Mouse (Mus musculus) heart, adult 2 months (tissue): ENCODE results near the gene Slc2a2. TPM values are rescaled to one million over a fixed set of nuclear protein-coding genes. Genes with fewer than 3 reads are reported as not detected.

Experiments used
- DNase-seq, 2 experiments: peaks; one replicate each; pipeline ENCODE4 v3.0.0; 2021
- H3K27ac ChIP-seq: fragments of 200-600 bp; 2 replicates; pipeline ENCODE4 v1.8.1; 2022
- H3K27me3 ChIP-seq: fragments of 200-500 bp; 2 replicates; pipeline ENCODE4 v1.6.1; 2012; ENCODE audit warnings: mild to moderate bottlenecking, low read length, inconsistent platforms, mixed read lengths; ENCODE audit not compliant: control insufficient read depth, insufficient read depth
- H3K36me3 ChIP-seq: fragments of 200-500 bp; 2 replicates; pipeline ENCODE4 v1.6.1; 2012; ENCODE audit warnings: low read length, inconsistent platforms; ENCODE audit not compliant: control insufficient read depth, insufficient read depth
- H3K4me1 ChIP-seq: fragments of 200-500 bp; 2 replicates; pipeline ENCODE4 v1.6.1; 2011; ENCODE audit warnings: low read length; ENCODE audit not compliant: control insufficient read depth, insufficient read depth
- H3K4me3 ChIP-seq: fragments of 200-600 bp; 2 replicates; pipeline ENCODE4 v1.8.1; 2022
- H3K79me2 ChIP-seq: fragments of 200-500 bp; replicated peaks from 2 replicates; pipeline ENCODE4 v1.6.1; 2012; ENCODE audit warnings: mild to moderate bottlenecking, inconsistent platforms, low read length, moderate library complexity, mixed read lengths; ENCODE audit not compliant: control insufficient read depth, insufficient read depth
- H3K9ac ChIP-seq: fragments of 200-500 bp; 2 replicates; pipeline ENCODE4 v1.6.1; 2012; ENCODE audit warnings: low read depth, mild to moderate bottlenecking, control low read depth, inconsistent platforms, low read length, mixed read lengths
- CTCF ChIP-seq: fragments of 200-600 bp; IDR thresholded peaks from 2 replicates; pipeline ENCODE4 v1.8.1; 2022; ENCODE audit warnings: antibody characterized with exemption, mild to moderate bottlenecking, moderate library complexity
- EP300 ChIP-seq: fragments of 200-500 bp; IDR thresholded peaks from 2 replicates; pipeline ENCODE4 v1.6.1; 2011; ENCODE audit warnings: low read depth, low read length, control low read depth; ENCODE audit not compliant: insufficient read depth
- POLR2A ChIP-seq: fragments of 200-500 bp; IDR thresholded peaks from 2 replicates; pipeline ENCODE4 v1.6.1; 2011; ENCODE audit warnings: mild to moderate bottlenecking, low read depth, low read length, control low read depth; ENCODE audit not compliant: insufficient read depth
- WGBS: fragments of 180-500 bp; shearing (Covaris S2); methylation state at CpG from one replicate; pipeline ENCODE4 v1.1.7; 2018; 5-methylcytosine and 5-hydroxymethylcytosine counted together
- intact Hi-C: fragments of 180-260 bp; cut with DNase I; formaldehyde crosslinking; loops from one replicate; pipeline ENCODE4 v1.15.1; 2025
- polyA plus RNA-seq: library from polyadenylated mRNA; depleted of rRNA; stranded (reverse); fragments of >200 nt; gene quantifications from 2 replicates; pipeline ENCODE4 v1.2.3, GENCODE M21; 2012
- total RNA-seq, 2 experiments: library from RNA; stranded (reverse); gene quantifications; 2 replicates each; pipeline ENCODE4 v1.2.3; 2021

Gene Slc2a2
- total and polyA plus RNA-seq, 3 experiments, result 0.05 to 0.14 TPM; not detected in 1

DNA sequence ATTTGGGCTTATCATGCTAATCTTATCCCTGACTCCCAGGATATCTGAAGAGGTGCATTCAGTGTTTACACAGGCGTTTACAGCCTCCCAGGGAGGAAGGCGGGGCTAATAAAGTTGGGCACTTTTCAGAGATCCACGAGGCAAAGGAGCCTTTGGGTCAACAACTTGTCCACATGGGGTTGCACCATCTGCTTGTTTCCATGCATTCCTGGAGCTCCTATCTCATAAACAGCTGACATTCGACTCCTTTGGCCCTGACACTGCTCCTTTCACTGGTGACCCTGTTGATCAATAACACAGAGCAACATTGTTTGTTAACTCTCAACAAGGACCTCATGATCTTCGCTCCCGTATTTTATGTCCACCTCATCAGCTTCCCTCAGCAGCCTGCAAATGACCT is 15.8 kb upstream of the Slc2a2 start:
- 43% methylated on average over 6 of the region's 6 CpGs for WGBS
- H3K4me1 ChIP-seq, result no peaks in the 10 kb centered on the region
- no peaks in the 10 kb centered on the region for H3K79me2 ChIP-seq

DNA sequence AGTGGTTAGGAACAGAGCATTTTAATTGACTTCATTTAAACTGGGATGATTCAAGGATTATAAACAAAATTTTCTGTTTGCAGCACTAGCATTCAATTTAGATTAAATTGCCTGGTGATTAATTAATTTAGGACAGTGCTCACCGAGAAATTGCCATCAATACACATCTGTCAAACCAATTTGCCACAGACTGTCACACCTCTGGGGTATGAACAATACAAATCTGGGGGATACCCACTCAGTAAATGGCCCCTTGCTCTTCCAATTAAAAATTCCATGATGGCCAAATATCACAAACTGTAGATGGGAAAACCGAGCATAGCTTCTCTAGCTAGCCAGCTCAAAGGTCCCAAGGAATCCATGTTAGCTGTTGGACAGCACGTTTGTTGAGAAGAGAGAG is 15.3 kb upstream of the Slc2a2 start:
- H3K4me3 ChIP-seq, result no peak overlapping the region
- no peaks in the 10 kb centered on the region for H3K79me2 ChIP-seq
- 89% methylated on average over 3 of the region's 3 CpGs for WGBS
- no peaks in the 10 kb centered on the region for H3K4me1 ChIP-seq
- no peaks in the 10 kb centered on the region for H3K27me3 ChIP-seq
- no peak for DNase-seq
- H3K27ac ChIP-seq, result no peak overlapping the region
- TF ChIP-seq CTCF (no peak), POLR2A (no peak), EP300 (no peak)
- intact Hi-C loops, result no loop called here
- H3K9ac ChIP-seq, result no peak overlapping the region
- no peaks in the 10 kb centered on the region for H3K36me3 ChIP-seq

More for the DNA sequence above, 15.8 kb upstream of the Slc2a2 start:
- TF ChIP-seq EP300, result no peak
- no peak for TF ChIP-seq POLR2A
- TF ChIP-seq CTCF, result no peak
- intact Hi-C loops, result no loop called here
- no peak for DNase-seq
- H3K4me3 ChIP-seq, result no peak overlapping the region
- H3K27ac ChIP-seq, result no peak overlapping the region
- H3K36me3 ChIP-seq, result no peaks in the 10 kb centered on the region
- H3K27me3 ChIP-seq, result no peaks in the 10 kb centered on the region
- H3K9ac ChIP-seq, result no peak overlapping the region

DNA sequence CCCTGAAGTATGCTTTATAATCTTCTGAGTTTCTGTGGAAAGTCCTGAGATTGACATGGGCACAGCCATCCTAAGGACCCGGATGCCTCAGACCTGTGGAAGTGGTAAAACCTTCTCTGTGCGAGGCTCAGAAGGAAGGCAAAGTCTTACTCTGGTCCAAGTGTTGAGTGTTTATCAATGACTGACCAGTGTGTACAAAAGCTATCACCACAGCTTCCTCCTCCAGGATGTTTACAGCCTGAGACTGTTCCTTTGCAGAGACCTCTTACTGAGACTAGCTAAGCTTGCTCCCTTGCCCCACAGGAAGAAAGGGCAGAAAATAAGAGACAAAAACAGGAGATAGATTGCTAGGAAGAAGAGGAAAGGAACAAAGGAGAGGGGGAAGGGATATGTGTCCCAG is 12.2 kb upstream of the Slc2a2 start:
- 47% methylated on average over 2 of the region's 2 CpGs for WGBS
- intact Hi-C loops, result no loop called here
- H3K9ac ChIP-seq, result no peak overlapping the region
- DNase-seq, result no peak
- H3K27me3 ChIP-seq, result no peaks in the 10 kb centered on the region
- TF ChIP-seq EP300, result no peak
- TF ChIP-seq CTCF, result no peak
- no peak for TF ChIP-seq POLR2A
- no peaks in the 10 kb centered on the region for H3K4me1 ChIP-seq
- H3K36me3 ChIP-seq, result no peaks in the 10 kb centered on the region
- no peak overlapping the region for H3K4me3 ChIP-seq
- no peak overlapping the region for H3K27ac ChIP-seq
- no peaks in the 10 kb centered on the region for H3K79me2 ChIP-seq

DNA sequence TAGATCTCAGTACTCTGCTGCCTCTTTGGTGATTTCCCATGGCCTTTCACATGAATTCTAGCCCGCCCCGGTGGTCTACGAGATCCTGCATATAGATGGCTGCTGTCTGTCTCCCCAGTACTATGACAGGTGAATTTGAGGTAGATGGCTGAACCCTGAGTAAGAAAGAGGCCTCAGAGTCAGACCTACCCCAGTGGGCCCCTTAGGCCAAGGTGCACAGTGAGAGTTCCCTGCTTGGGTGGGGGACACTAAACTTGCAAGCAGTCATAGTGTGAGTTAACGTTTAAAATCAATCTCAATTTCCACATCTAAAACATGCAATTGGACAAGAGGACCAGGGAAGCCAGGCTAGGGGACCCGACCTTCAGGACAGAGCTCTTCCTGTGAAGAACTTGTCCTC is 2.9 kb upstream of the Slc2a2 start:
- H3K27ac ChIP-seq, result no peak overlapping the region
- H3K9ac ChIP-seq, result no peak overlapping the region
- intact Hi-C loops, result no loop called here
- no peaks in the 10 kb centered on the region for H3K36me3 ChIP-seq
- WGBS, result 86% methylated on average over 5 of the region's 5 CpGs
- H3K4me1 ChIP-seq, result no peaks in the 10 kb centered on the region
- TF ChIP-seq CTCF (no peak), POLR2A (no peak), EP300 (no peak)
- DNase-seq, result no peak
- no peaks in the 10 kb centered on the region for H3K27me3 ChIP-seq
- H3K4me3 ChIP-seq, result no peak overlapping the region
- no peaks in the 10 kb centered on the region for H3K79me2 ChIP-seq

DNA sequence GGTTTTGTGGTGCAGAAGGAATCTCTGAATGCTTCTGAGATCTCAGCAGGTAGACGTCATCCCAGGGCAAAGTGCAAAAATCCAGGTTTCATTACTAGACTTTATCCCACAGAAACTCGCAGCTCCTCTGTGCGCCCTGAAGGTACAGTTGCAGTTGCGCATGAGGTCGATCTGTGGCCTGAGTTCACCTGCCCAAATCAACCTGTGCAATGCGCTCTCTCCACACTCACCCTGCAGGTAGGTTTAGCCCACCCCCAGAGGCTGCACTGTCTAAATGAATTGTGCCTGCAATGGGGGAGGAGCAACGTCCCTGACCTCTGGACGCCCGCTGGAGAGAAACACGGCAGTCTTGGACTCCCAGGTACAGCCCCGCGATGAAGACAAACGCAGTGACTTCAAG is 2.1 kb upstream of the Slc2a2 start:
- intact Hi-C loops, result no loop called here
- TF ChIP-seq POLR2A (no peak), CTCF (no peak), EP300 (no peak)
- 80% methylated on average over 13 of the region's 13 CpGs for WGBS

DNA sequence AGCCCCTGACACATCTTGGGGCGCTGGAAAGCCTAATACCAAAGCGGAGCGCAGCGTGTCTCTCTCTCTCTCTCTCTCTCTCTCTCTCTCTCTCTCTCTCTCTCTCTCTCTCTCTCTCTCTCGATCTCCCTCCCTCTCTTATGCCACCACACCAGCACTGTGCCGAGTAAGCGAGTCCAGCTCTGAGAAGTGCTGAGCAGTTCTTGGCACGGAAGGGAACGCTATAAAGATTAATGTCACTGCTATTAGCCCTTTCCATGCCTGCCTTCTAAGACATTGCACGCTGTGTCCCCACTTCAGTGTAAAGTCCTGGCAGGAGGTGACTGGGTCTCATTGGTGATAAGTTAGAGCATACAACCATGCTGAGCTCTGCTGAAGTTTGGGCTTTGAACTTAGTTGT is 1.5 kb upstream of the Slc2a2 start:
- DNase-seq, result no peak
- Histone ChIP-seq H3K79me2 (no peaks in the 10 kb centered on the region), H3K9ac (no peak overlapping the region), H3K36me3 (no peaks in the 10 kb centered on the region), H3K4me1 (no peaks in the 10 kb centered on the region), H3K27me3 (peaks cover 3% of the 10 kb centered on the region; the same call in 1 of the 2 replicates), H3K4me3 (no peak overlapping the region), H3K27ac (no peak overlapping the region)
- 52% methylated on average over 10 of the region's 10 CpGs for WGBS
- intact Hi-C loops, result no loop called here
- TF ChIP-seq EP300 (no peak), CTCF (no peak), POLR2A (no peak)

More for the DNA sequence above, 2.1 kb upstream of the Slc2a2 start:
- Histone ChIP-seq H3K27me3 (peaks cover 3% of the 10 kb centered on the region; the same call in 1 of the 2 replicates), H3K9ac (no peak overlapping the region), H3K79me2 (no peaks in the 10 kb centered on the region), H3K4me1 (no peaks in the 10 kb centered on the region), H3K36me3 (no peaks in the 10 kb centered on the region), H3K4me3 (no peak overlapping the region), H3K27ac (no peak overlapping the region)
- no peak for DNase-seq
